Mouse (Mus musculus) kidney, adult 11 months (tissue): ENCODE measurements at regions not wholly inside any gene's neighbourhood (a gene's known extent, or its start where the extent isn't known, plus 50 kb on each side); places are given as distances from the start of the nearest gene placed in this dataset.

Source experiments
- DNase-seq: peaks from one replicate; pipeline ENCODE4 v3.0.0; 2022

- DNase-seq = no peak
Measured at GRCm38 (mm10) chr2:101370991-101371736, 253.4 kb upstream of the Rag2 start.

- DNase-seq = no peak
Measured at GRCm38 (mm10) chr2:101371834-101372493, 252.6 kb upstream of the Rag2 start.

GRCm38 (mm10) chr2:101380595-101380994 is 243.9 kb upstream of the Rag2 start:
- DNase-seq = no peak

GRCm38 (mm10) chr2:101415002-101415401 is 209.5 kb upstream of the Rag2 start:
- DNase-seq = no peak

GRCm38 (mm10) chr2:101416702-101417101 is 207.8 kb upstream of the Rag2 start:
- DNase-seq = no peak

- DNase-seq = no peak
Measured at GRCm38 (mm10) chr2:101433141-101433895, 191.2 kb upstream of the Rag2 start.

- DNase-seq = no peak
Measured at GRCm38 (mm10) chr2:101440231-101440630, 184.3 kb upstream of the Rag2 start.

GRCm38 (mm10) chr2:101441081-101441630 is 183.4 kb upstream of the Rag2 start:
- DNase-seq = no peak

GRCm38 (mm10) chr2:101455591-101455990 is 168.9 kb upstream of the Rag2 start:
- DNase-seq = no peak

GRCm38 (mm10) chr2:101458959-101459358 is 165.6 kb upstream of the Rag2 start:
- no peak for DNase-seq

- no peak for DNase-seq
Measured at GRCm38 (mm10) chr2:101462450-101462849, 162.1 kb upstream of the Rag2 start.

GRCm38 (mm10) chr2:101464291-101465140 is 160.0 kb upstream of the Rag2 start:
- DNase-seq = no peak

GRCm38 (mm10) chr2:101470569-101471100 is 153.9 kb upstream of the Rag2 start:
- DNase-seq = no peak

- peak; percentile 69 for DNase-seq
Measured at GRCm38 (mm10) chr2:101472449-101473115, 151.9 kb upstream of the Rag2 start.

- no peak for DNase-seq
Measured at GRCm38 (mm10) chr2:101473116-101473485, 151.4 kb upstream of the Rag2 start.

- DNase-seq = no peak
Measured at GRCm38 (mm10) chr2:101476862-101477261, 147.7 kb upstream of the Rag2 start.

- DNase-seq = peak; percentile 3
Measured at GRCm38 (mm10) chr2:101490207-101490606, 134.3 kb upstream of the Rag2 start.

- no peak for DNase-seq
Measured at GRCm38 (mm10) chr2:101491762-101492161, 132.8 kb upstream of the Rag2 start.

- DNase-seq = no peak
Measured at GRCm38 (mm10) chr2:101508116-101508515, 116.4 kb upstream of the Rag2 start.
